Mouse (Mus musculus): ENCODE data around the gene Nxpe3.

The Nxpe3 gene

DNA sequence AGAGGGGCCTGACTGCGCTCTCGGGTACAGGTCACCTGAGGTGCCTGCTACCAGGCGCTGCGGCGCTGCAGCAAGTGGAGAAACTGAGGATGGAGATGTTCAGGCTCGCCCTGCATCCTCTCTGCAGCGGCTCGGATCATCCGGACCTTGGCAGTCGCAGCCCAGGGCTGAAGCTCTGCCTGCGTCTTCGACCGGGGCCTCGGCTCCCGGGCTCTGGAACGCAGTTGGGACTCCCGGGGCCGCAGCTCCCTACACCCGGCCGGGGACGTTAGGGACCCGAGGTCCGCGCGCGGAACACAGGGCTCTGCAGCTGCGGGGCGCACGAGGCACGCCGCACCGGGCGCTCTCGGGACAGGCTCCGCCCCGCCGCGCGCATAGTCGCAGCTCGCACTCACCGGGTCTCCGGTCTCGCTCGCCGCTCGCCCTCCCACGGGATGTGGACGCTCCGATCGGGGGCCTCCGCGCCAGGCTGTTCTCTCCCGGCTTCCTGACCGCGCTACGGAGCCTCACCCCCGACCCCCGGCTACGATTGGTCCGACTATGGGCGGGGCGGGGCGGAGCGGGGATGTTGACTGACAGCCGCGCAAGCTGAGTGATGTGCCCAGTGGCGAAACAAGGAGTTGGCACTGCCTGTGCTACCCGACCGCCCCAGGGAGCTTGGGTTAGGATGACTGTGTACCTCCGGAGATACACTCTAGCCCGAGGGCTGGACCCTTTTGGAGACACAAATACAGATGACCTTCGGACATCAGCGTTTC, at the start of gene Nxpe3:
Gene Nxpe3, minus strand, starts transcription at position 393 of the 758 bp plus-strand sequence.
- peak; percentile 89 to 92 for DNase-seq

GRCm38 (mm10) chr16:55940781-55941180, 45.7 kb upstream of the Nxpe3 start:
- DNase-seq: no peak

DNA sequence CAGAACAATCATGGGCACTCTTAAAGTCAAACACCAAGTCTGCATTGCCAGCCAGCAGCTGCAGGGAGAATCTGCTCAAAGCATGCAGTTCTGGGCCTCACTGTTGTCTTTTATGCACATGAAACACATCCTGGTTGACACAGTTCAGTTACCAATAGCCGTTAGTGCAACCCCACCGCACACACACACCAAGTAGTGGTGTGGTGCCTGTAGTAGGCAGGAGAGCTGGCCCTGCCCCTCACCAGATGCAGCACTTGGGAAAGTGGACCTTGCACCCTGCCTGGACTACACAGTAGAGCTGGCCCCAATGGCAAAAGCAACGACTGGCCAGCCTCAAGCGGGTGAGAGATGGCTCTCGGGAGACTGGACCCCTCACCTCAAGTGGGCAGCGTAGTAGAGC, 44.6 kb upstream of the Nxpe3 start:
- no peak for DNase-seq

GRCm38 (mm10) chr16:55938761-55939160, 43.7 kb upstream of the Nxpe3 start:
- DNase-seq: no peak

- DNase-seq: peak; percentile 90 to 97
Observed at GRCm38 (mm10) chr16:55934453-55935037, 39.5 kb upstream of the Nxpe3 start, which contains the start of gene Cep97. Gene Cep97 (minus strand): TSS chr16:55934855.

- peak in 1 of 2 experiments; percentile 54 for DNase-seq
Observed at GRCm38 (mm10) chr16:55933681-55934343, 38.7 kb upstream of the Nxpe3 start.

- DNase-seq: no peak
Observed at GRCm38 (mm10) chr16:55924010-55924409, 28.9 kb upstream of the Nxpe3 start.

DNA sequence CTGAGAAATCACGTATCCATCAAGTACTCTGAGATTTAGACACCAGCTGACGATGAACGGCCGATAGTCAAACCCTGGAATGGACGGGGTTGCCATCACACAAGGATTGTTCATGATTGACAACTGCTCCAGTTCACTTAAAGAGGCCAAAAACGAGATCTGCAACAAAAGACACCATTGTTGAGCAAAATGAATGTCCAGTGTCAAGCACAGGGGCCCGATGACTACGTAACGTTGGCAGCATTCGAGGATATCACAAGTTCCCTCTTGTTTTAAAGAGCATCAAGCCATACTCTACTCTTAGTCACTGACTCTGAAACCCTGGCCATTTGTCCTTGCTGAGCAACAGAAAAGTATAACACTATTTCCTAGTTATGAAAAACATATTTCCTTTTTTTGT, 27.0 kb upstream of the Nxpe3 start:
- no peak for DNase-seq

DNA sequence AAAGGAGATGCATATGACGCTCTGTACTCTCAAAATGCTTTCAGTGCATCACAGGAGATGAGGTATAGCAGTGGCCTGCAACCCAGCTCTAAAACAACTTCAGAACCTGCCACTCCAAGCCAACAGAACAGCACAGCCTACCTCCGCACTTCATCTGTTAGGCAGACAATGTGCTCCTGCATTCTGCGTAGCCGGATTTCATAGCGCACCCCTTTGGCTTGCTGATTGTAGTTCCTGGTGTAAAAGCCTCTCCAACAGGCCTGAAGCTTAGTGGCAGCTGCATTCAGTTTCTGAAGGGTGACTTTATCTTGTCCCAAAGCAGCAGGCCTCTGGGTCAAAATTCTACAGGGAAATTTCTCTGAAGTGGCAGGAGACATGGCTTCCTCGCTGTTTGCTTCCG, 19.6 kb upstream of the Nxpe3 start:
- DNase-seq: no peak

GRCm38 (mm10) chr16:55910208-55910793, 15.2 kb upstream of the Nxpe3 start:
- no peak for DNase-seq

DNA sequence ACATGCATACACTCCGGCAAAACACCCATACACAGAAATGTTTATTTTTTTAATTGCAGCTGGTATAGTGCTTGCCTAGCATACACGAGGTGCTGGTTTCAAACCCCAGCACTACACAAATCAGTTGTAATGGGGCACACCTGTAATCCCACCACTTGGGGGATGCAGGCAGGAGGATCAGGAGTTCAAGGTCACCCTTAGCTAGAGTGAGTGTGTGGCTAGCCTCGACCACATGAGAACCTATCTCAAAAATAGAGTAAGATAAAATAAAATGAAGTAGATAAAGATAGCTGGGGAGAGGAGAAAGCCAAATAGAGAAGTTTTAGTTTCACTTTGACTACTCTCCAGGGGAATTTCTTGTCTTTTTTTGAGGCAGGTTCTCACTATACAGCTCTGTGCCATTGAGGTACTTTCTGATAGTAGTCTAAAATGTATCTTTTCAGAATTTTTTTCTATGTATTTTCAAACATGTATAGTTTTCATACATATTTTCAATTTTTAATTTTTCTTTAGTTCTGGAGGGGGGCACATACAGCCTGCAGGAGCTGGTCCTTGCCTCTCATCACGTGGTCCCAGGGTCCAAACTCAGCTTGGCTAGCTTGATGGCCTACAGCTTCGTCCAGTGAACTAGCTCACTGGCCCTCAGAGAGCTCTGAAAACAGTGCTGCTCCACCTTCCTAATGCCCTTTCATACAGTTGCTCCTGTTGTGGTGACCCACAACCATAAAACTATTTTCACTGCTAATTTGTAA, 12.0 kb upstream of the Nxpe3 start:
- no peak for DNase-seq

DNA sequence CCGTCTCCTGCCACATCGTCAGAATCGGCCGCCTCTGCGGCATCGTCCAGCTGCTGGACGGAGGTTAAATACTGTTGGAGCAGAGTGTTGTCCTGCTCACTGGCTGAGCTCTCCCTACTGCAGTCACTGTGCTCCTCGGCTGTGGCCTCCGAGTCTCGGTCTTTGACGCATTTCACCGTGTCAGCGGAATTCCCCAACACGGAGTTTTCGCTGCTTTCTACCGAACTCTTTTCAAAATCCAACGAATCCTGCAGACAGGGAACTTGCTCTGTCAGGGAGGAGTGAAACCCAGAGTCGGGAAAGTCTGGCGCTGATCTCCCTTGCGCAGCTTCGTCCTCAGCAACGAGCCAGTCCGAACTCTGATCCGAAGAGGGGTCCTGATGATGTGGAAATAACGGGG, 10.3 kb upstream of the Nxpe3 start:
- DNase-seq: no peak

- DNase-seq: no peak
Observed at GRCm38 (mm10) chr16:55901839-55902756, 7.0 kb upstream of the Nxpe3 start.

- DNase-seq: peak in 1 of 2 experiments; percentile 16
Observed at GRCm38 (mm10) chr16:55898385-55899002, 3.4 kb upstream of the Nxpe3 start.

DNA sequence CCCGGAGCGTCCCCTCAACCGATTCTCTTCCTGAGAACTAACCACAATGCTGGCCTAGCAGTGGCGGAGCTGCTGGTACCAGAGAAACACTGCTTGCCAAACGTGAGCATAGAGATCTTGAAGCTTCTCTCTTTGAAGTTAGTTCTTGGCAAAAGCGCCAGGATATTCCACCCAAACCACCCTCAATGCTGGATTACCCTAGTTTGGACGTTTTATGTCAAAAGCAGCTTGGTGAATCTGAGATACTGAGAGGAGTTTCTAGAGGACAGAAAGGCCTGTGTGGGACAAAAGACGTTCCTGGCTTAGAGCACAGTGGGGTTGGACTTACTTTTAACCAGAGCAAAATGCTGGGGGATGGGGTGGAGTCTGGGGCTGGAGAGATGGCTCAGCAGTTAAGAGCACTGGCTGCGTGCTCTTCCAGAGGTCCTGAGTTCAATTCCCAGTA, 588 bp upstream of the Nxpe3 start:
- DNase-seq: no peak

GRCm38 (mm10) chr16:55894536-55894892, 571 bp downstream of the Nxpe3 start:
- peak in 1 of 2 experiments; percentile 19 for DNase-seq

GRCm38 (mm10) chr16:55893410-55894107, 1.5 kb downstream of the Nxpe3 start:
- DNase-seq: no peak

DNA sequence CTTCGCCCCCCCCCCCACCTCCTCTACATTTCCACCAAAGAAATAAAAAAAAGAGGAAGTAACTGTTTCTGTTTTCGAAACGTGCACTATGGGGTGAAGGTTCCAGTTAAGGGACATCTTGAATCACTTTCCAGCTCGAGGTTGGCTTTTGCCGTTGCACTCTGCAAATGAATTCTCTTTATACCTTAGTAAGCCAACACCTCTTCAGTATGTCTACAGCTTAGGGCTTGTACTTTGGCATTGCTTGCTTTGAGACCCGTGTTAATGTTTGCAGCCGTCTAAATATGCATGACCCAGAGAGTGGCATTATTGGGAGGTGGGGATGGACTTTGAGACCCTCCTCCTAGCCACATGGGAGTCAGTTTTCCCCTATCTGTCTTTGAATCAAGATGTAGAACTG, 2.6 kb downstream of the Nxpe3 start:
- no peak for DNase-seq

- DNase-seq: no peak
Observed at GRCm38 (mm10) chr16:55891346-55891745, 3.7 kb downstream of the Nxpe3 start.

- no peak for DNase-seq
Observed at GRCm38 (mm10) chr16:55890346-55891136, 4.5 kb downstream of the Nxpe3 start.
